9 mouse cellular contexts compared by ENCODE assay signal in the genomic region with DNA sequence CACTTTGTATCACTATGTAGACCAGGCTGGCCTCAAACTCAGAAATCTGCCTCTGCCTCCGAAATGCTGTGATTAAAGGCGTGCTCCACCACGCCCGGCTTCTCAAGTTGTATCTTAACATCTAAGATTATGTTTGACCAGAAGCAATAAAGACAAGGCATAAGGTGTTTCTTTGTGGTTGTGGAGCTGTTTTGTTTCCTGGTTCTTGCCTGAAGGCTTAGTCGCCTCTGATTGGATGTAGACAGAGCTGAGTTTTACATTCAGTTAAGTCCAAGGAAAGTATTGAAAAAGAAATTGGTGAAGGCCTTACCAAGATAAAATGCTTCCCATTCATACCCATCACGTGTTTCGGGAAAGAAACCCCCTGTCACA. TPM values are rescaled to one million over a fixed set of nuclear protein-coding genes. Genes with fewer than 3 reads are reported as not detected.
DNase-seq lines count a peak whose midpoint lies in the region; ATAC-seq and TF ChIP-seq lines count a peak whose summit lies in the region.
"Had no signal": no experiment of that assay in that cellular context is flagged by ENCODE, and none has a peak within 500 bp of the region (broad histone marks: within the 10 kb centered on the region; RNA-seq: fewer than 3 reads in every experiment).

No protein-coding gene starts in this region.

- DNase-seq in lung, postnatal 25 days (ENCODE audit: low spot score), result no peak
- DNase-seq in forebrain, embryonic 11.5 days (ENCODE audit: low spot score), result no peak
- DNase-seq in spleen, postnatal 36 days (ENCODE audit: low spot score in 2 of 2), result no peak
- DNase-seq in spleen, postnatal 14 days (ENCODE audit: low spot score in 2 of 2), result no peak
- DNase-seq in right cerebral cortex, postnatal 25 days, result no peak
- DNase-seq: gastrocnemius, postnatal 14 days had no signal

- no peak overlapping the region; the same call in 1 of the 2 replicates for H3K9ac ChIP-seq in lung, embryonic 15.5 days
- no peak overlapping the region for H3K9ac ChIP-seq in forebrain, embryonic 11.5 days (ENCODE audit: low read length)
- H3K9ac ChIP-seq in limb, embryonic 13.5 days, result no peak overlapping the region; the same call in 1 of the 2 replicates

- ATAC-seq in lung, embryonic 15.5 days (ENCODE audit: borderline replicate concordance, extremely low read depth, low FRiP score, low TSS enrichment), result no peak
- no peak for ATAC-seq in forebrain, embryonic 11.5 days (replicated peaks; ENCODE audit: low FRiP score)
- ATAC-seq in limb, embryonic 13.5 days (ENCODE audit: low FRiP score, low read depth), result no peak

- no peaks in the 10 kb centered on the region for H3K27me3 ChIP-seq in lung, embryonic 15.5 days
- no peaks in the 10 kb centered on the region for H3K27me3 ChIP-seq in forebrain, embryonic 11.5 days (ENCODE audit: control insufficient read depth, insufficient read depth, low read length)
- no peaks in the 10 kb centered on the region for H3K27me3 ChIP-seq in limb, embryonic 13.5 days
- H3K27me3 ChIP-seq in small intestine, adult 2 months (ENCODE audit: control insufficient read depth, insufficient read depth, low read length), result no peaks in the 10 kb centered on the region

- H3K4me1 ChIP-seq in lung, embryonic 15.5 days, result peaks cover 26% of the 10 kb centered on the region
- no peaks in the 10 kb centered on the region for H3K4me1 ChIP-seq in forebrain, embryonic 11.5 days (replicated peaks; ENCODE audit: control insufficient read depth, insufficient read depth, low read length)
- peaks cover 19% of the 10 kb centered on the region for H3K4me1 ChIP-seq in limb, embryonic 13.5 days
- peaks cover 16% of the 10 kb centered on the region; the same call in 1 of the 2 replicates for H3K4me1 ChIP-seq in small intestine, adult 2 months (ENCODE audit: control insufficient read depth, insufficient read depth, insufficient read length, low read length)

- peak overlapping the region; percentile 89 for H3K4me2 ChIP-seq in lung, embryonic 15.5 days
- peak overlapping the region; percentile 88; the same call in 1 of the 2 replicates for H3K4me2 ChIP-seq in forebrain, embryonic 11.5 days (ENCODE audit: low read depth, low read length, severe bottlenecking)
- H3K4me2 ChIP-seq in limb, embryonic 13.5 days (replicated peaks), result peak overlapping the region; percentile 84

- no peaks in the 10 kb centered on the region for H3K36me3 ChIP-seq in lung, embryonic 15.5 days
- H3K36me3 ChIP-seq in forebrain, embryonic 11.5 days (ENCODE audit: control insufficient read depth, insufficient read depth, low read length), result no peaks in the 10 kb centered on the region
- H3K36me3 ChIP-seq in limb, embryonic 13.5 days, result no peaks in the 10 kb centered on the region
- H3K36me3 ChIP-seq in small intestine, adult 2 months (ENCODE audit: control insufficient read depth, insufficient read depth, low read length), result no peaks in the 10 kb centered on the region

- TF ChIP-seq POLR2A in small intestine, adult 2 months (IDR thresholded peaks at IDR 0.05; ENCODE audit: low read depth, low read length), result no peak

- H3K4me3 ChIP-seq in lung, embryonic 15.5 days, result peak overlapping the region; percentile 88
- H3K4me3 ChIP-seq in forebrain, embryonic 11.5 days (ENCODE audit: low read depth, low read length), result peak overlapping the region; percentile 84; the same call in 1 of the 2 replicates
- peak overlapping the region; percentile 91 for H3K4me3 ChIP-seq in limb, embryonic 13.5 days
- peak overlapping the region; percentile 92 for H3K4me3 ChIP-seq in small intestine, adult 2 months (ENCODE audit: low read depth, low read length)

- WGBS in lung, embryonic 15.5 days, result 75% methylated on average over 7 of the region's 7 CpGs
- 87% methylated on average over 7 of the region's 7 CpGs for WGBS in forebrain, embryonic 11.5 days
- 75% methylated on average over 7 of the region's 7 CpGs for whole genome bisulfite sequencing in limb, embryonic 13.5 days
- WGBS in small intestine, adult 2 months, result 30% methylated on average over 7 of the region's 7 CpGs

- no peak for TF ChIP-seq CTCF in small intestine, adult 2 months (IDR thresholded peaks at IDR 0.05; ENCODE audit: extremely low read depth, insufficient read length, insufficient replicate concordance, low read depth, low read length)

- H3K9me3 ChIP-seq in lung, embryonic 15.5 days, result no peaks in the 10 kb centered on the region
- H3K9me3 ChIP-seq in forebrain, embryonic 11.5 days (ENCODE audit: control insufficient read depth, low read length), result no peaks in the 10 kb centered on the region
- H3K9me3 ChIP-seq in limb, embryonic 13.5 days, result no peaks in the 10 kb centered on the region

- H3K27ac ChIP-seq in lung, embryonic 15.5 days, result no peak overlapping the region
- H3K27ac ChIP-seq in forebrain, embryonic 11.5 days (ENCODE audit: low read depth, low read length), result no peak overlapping the region
- no peak overlapping the region for H3K27ac ChIP-seq in limb, embryonic 13.5 days
- peak overlapping the region; percentile 93 for H3K27ac ChIP-seq in small intestine, adult 2 months (ENCODE audit: insufficient read depth, low read depth, low read length)

RNA-seq across cellular contexts. Expression of a gene that starts 1.1 kb away (rescaled TPM):
- polyA plus RNA-seq in lung, embryonic 15.5 days (2015; fragmentation: Nextera tagmentation; extraction: Ambion mirVana), result 12.4 and 13.4 TPM in 2 replicates
- 15.2 and 15.9 TPM in 2 replicates for polyA plus RNA-seq in forebrain, embryonic 11.5 days (2014; fragmentation: Nextera tagmentation; extraction: Ambion mirVana)
- 7.4 and 9.9 TPM in 2 replicates for polyA plus RNA-seq in limb, embryonic 13.5 days (2015; fragmentation: Nextera tagmentation; extraction: Ambion mirVana)
- 3.0 and 7.1 TPM in 2 replicates for polyA plus RNA-seq in small intestine, adult 2 months (2012; rRNA removed)
